Mouse (Mus musculus): ENCODE data around the gene Atp8a2. TPM values are rescaled to one million over a fixed set of nuclear protein-coding genes. Genes with fewer than 3 reads are reported as not detected.

The Atp8a2 gene
- polyA plus RNA-seq, 1 experiment from 2014 or later, result not detected

DNA sequence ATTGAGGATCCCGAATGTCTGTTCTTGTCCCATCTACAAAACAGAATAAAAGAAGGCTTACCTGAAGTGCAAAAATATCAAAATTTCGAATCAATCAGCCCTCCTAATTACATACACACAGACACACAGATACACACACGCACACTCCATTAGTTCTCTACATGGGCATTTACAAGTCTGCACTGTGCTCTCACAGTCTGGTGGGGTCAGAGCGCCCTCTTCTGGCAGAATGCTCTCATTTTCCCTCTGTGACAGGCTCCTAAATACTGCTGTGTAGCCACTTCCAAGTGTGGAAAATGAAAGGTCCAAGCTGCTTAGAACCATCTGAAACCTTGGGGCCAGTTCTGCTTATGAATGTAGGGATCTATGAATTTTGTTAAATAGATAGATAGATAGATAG lies 181.1 kb downstream of the Atp8a2 start:
- ATAC-seq (peak; percentile 71), DNase-seq (ENCODE audit: low read depth, low spot score) (peak; percentile 13)
- POLR2A ChIA-PET, result no interaction called here
- peaks cover 15% of the 10 kb centered on the region for H3K27me3 ChIP-seq
- CTCF ChIA-PET, result interaction anchor here (1.1 to 1.5 kb wide), 4 partner anchors 11 to 411 kb away, joined by 4 to 8 read pairs (median 6); no protein-coding TSS in a partner anchor
- peak; percentile 90 for TF ChIP-seq CTCF (IDR thresholded peaks at IDR 0.05)
- in situ Hi-C loops (cut with MboI; ENCODE audit: low pct_unique_long_range_greater_than_20kb), result loop anchor here (5.0 to 25.0 kb wide), 2 partner anchors 409 to 629 kb away; partner anchors contain the start of gene Phf11c

DNA sequence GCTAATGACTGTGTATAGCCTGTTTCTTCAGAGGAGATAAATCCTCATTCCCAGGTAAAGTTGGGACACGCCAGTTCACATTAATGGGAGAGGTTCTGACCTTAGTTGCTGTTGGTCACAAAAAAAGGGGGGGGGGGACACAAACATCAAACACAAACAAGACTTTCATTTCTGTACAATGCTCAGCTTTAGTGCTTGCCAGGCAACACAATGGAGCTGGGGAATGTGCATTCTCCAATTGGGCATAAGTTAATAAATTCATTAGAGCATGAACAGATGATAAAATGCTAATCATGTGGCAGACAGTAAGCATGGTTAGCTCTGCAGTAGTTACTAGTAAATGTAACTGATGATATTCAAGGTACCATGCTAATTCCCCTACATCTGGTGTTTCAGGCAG lies 195.2 kb downstream of the Atp8a2 start:
- in situ Hi-C loops (cut with MboI; ENCODE audit: low pct_unique_long_range_greater_than_20kb), result loop anchor here (25.0 kb wide), 1 partner anchor 614 kb away; the partner anchor contains the start of gene Phf11c
- ATAC-seq, result no peak
- no peak for TF ChIP-seq CTCF (IDR thresholded peaks at IDR 0.05)
- peaks cover 17% of the 10 kb centered on the region for H3K27me3 ChIP-seq
- CTCF ChIA-PET, result no interaction called here
- POLR2A ChIA-PET, result no interaction called here
- DNase-seq (ENCODE audit: low read depth, low spot score), result no peak

DNA sequence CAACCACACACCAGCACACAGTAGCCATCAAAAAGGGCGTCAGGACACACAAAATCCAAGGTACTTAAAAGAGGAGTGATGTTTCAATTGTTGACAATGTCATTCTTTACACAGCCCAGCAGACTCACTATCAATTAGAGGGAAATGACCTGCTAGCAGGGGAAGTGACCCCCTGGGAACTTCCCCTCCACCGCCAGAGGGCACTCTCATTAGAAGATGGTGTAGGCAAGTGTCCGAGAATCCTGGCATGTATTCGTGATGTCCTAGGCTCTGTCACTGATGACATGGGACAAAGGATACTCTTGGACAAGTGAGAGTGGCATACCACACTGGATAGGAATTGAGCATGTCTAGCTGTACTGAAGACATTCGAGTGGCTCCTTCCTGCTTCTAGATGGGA lies 208.1 kb downstream of the Atp8a2 start:
- TF ChIP-seq CTCF (IDR thresholded peaks at IDR 0.05), result peak; percentile 45
- ATAC-seq, result no peak
- no peak for DNase-seq (ENCODE audit: low read depth, low spot score)
- ChIA-PET CTCF (no interaction called here), POLR2A (no interaction called here)
- in situ Hi-C loops (cut with MboI; ENCODE audit: low pct_unique_long_range_greater_than_20kb), result no loop called here
- peaks cover 12% of the 10 kb centered on the region for H3K27me3 ChIP-seq

GRCm38 (mm10) chr14:59987975-59988374 lies 209.0 kb downstream of the Atp8a2 start:
- CTCF ChIA-PET, result no interaction called here
- peaks cover 12% of the 10 kb centered on the region for H3K27me3 ChIP-seq
- DNase-seq (ENCODE audit: low read depth, low spot score) (no peak), ATAC-seq (no peak)
- TF ChIP-seq CTCF (IDR thresholded peaks at IDR 0.05), result no peak
- POLR2A ChIA-PET, result no interaction called here
- in situ Hi-C loops (cut with MboI; ENCODE audit: low pct_unique_long_range_greater_than_20kb), result no loop called here

- no peak for DNase-seq (ENCODE audit: low read depth, low spot score)
- POLR2A ChIA-PET, result no interaction called here
- ATAC-seq, result no peak
- TF ChIP-seq CTCF (IDR thresholded peaks at IDR 0.05), result no peak
- CTCF ChIA-PET, result no interaction called here
- H3K27me3 ChIP-seq, result peaks cover 17% of the 10 kb centered on the region
- in situ Hi-C loops (cut with MboI; ENCODE audit: low pct_unique_long_range_greater_than_20kb), result no loop called here
Observed at GRCm38 (mm10) chr14:59978007-59978406, 219.0 kb downstream of the Atp8a2 start.

- H3K27me3 ChIP-seq, result peaks cover 34% of the 10 kb centered on the region
- in situ Hi-C loops (cut with MboI; ENCODE audit: low pct_unique_long_range_greater_than_20kb), result no loop called here
- ChIA-PET POLR2A (interaction anchor here (1.0 kb wide), 1 partner anchor 9 kb away, joined by 3 read pairs; no protein-coding TSS in a partner anchor), CTCF (no interaction called here)
- ATAC-seq, result no peak
- DNase-seq (ENCODE audit: low read depth, low spot score), result no peak
- TF ChIP-seq CTCF (IDR thresholded peaks at IDR 0.05), result no peak
Observed at GRCm38 (mm10) chr14:59971221-59971730, 225.7 kb downstream of the Atp8a2 start.

DNA sequence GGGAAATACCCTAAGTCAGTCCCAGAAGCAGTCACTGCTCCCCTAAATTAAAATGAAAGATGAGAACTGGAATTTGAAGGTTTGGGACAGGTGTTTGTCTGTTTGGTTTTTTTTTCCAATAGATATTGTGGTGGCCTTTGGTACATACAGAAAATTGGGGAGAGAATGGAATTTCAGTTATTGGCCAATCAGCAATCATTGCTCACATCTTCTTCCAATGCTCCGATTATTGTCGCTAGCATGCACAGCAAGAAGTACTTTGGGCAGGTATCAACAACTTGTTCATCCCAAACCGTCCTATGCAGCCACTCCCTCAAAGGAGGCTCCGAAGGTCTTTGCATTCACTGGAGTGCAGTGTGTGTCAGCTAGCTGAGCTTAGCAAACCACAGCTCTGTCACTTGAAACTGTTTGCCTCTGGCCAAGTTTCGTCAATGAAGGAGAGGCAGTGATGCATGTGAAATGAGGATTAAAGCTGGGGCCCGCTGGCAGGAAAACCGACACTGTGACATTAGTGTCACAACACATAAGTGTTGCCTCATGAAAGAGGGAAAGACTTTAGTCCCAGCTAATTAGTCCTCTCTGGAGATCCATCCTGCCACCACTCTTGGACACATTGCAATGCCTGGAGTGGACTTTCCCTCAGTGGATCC lies 227.4 kb downstream of the Atp8a2 start:
- POLR2A ChIA-PET, result no interaction called here
- in situ Hi-C loops (cut with MboI; ENCODE audit: low pct_unique_long_range_greater_than_20kb), result no loop called here
- DNase-seq (ENCODE audit: low read depth, low spot score) (no peak), ATAC-seq (peak; percentile 26)
- CTCF ChIA-PET, result no interaction called here
- no peak for TF ChIP-seq CTCF (IDR thresholded peaks at IDR 0.05)
- peaks cover 33% of the 10 kb centered on the region for H3K27me3 ChIP-seq

- ATAC-seq, result no peak
- TF ChIP-seq CTCF (IDR thresholded peaks at IDR 0.05), result no peak
- in situ Hi-C loops (cut with MboI; ENCODE audit: low pct_unique_long_range_greater_than_20kb), result no loop called here
- ChIA-PET POLR2A (no interaction called here), CTCF (interaction anchor here (1.0 kb wide), 1 partner anchor 14 kb away, joined by 3 read pairs; no protein-coding TSS in a partner anchor)
- DNase-seq (ENCODE audit: low read depth, low spot score), result no peak
- peaks cover 26% of the 10 kb centered on the region for H3K27me3 ChIP-seq
Observed at GRCm38 (mm10) chr14:59967847-59968550, 229.0 kb downstream of the Atp8a2 start.

DNA sequence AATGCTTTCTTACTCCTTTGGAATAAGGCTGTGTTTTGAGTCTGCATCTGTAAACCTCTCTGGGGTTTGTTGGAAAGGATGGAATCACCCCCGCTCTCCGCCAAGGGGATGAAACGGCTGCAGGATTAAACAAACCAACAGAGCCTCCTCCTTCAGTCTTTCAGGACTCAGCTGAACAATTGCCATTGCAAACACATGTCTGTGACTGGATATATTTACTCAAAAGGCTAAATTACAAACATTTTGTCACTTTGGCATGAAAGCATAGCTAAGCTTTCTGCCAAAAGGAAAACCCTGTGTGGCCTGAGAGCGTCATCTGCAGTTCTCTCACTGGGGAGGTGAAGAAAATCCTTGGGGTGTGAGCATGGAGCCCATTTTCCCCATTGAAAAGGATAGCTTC lies 230.0 kb downstream of the Atp8a2 start:
- no peak for TF ChIP-seq CTCF (IDR thresholded peaks at IDR 0.05)
- ChIA-PET POLR2A (no interaction called here), CTCF (interaction anchor here (1.0 kb wide), 1 partner anchor 13 kb away, joined by 3 read pairs; no protein-coding TSS in a partner anchor)
- DNase-seq (ENCODE audit: low read depth, low spot score), result no peak
- in situ Hi-C loops (cut with MboI; ENCODE audit: low pct_unique_long_range_greater_than_20kb), result no loop called here
- no peak for ATAC-seq
- peaks cover 28% of the 10 kb centered on the region for H3K27me3 ChIP-seq

DNA sequence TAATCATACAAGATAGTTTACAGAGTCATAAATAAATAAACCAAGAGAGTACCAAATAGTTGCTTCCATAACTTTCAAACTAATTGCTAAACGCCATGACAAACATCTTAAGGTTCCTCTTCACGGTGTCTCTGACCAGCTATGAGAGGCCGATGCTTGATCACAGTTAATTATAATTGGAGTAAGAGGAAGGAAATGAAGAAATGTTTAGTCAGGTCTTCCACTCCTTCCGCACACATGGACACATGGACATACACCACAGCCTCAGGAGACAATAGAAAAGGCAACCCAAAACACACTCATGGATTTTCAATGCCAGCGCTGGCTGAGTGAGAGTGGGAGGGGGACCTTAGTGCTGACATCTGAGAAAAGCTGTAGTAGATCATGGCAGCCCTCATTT lies 232.4 kb downstream of the Atp8a2 start:
- ChIA-PET POLR2A (no interaction called here), CTCF (no interaction called here)
- H3K27me3 ChIP-seq, result peaks cover 32% of the 10 kb centered on the region
- DNase-seq (ENCODE audit: low read depth, low spot score) (no peak), ATAC-seq (no peak)
- no peak for TF ChIP-seq CTCF (IDR thresholded peaks at IDR 0.05)
- in situ Hi-C loops (cut with MboI; ENCODE audit: low pct_unique_long_range_greater_than_20kb), result no loop called here

- ATAC-seq (no peak), DNase-seq (ENCODE audit: low read depth, low spot score) (no peak)
- in situ Hi-C loops (cut with MboI; ENCODE audit: low pct_unique_long_range_greater_than_20kb), result no loop called here
- ChIA-PET CTCF (interaction anchor here (0.6 to 0.9 kb wide), 2 partner anchors 13 to 15 kb away, joined by 3 read pairs; no protein-coding TSS in a partner anchor), POLR2A (no interaction called here)
- H3K27me3 ChIP-seq, result peaks cover 26% of the 10 kb centered on the region
- no peak for TF ChIP-seq CTCF (IDR thresholded peaks at IDR 0.05)
Observed at GRCm38 (mm10) chr14:59960961-59961360, 236.0 kb downstream of the Atp8a2 start.

All from Patski (cell line).